ENCODE assay signal across 8 mouse cellular contexts in genomic region chr10:60536098-60536811, GRCm38 (mm10).
DNase-seq lines count a peak whose midpoint lies in the region; ATAC-seq and TF ChIP-seq lines count a peak whose summit lies in the region.

No protein-coding gene starts in this region.

- no peaks in the 10 kb centered on the region for H3K36me3 ChIP-seq in midbrain, embryonic 12.5 days
- no peaks in the 10 kb centered on the region for H3K36me3 ChIP-seq in midbrain, postnatal 0 days (ENCODE audit: insufficient read depth, low read length)
- no peaks in the 10 kb centered on the region for H3K36me3 ChIP-seq in limb, embryonic 14.5 days (ENCODE audit: control insufficient read depth, insufficient read depth, low read length)
- H3K36me3 ChIP-seq in neural tube, embryonic 12.5 days, result no peaks in the 10 kb centered on the region

- no peaks in the 10 kb centered on the region for H3K9me3 ChIP-seq in midbrain, embryonic 12.5 days
- no peaks in the 10 kb centered on the region for H3K9me3 ChIP-seq in midbrain, postnatal 0 days (ENCODE audit: low read length)
- no peaks in the 10 kb centered on the region for H3K9me3 ChIP-seq in limb, embryonic 14.5 days (ENCODE audit: control insufficient read depth, low read length)
- no peaks in the 10 kb centered on the region for H3K9me3 ChIP-seq in neural tube, embryonic 12.5 days

- TF ChIP-seq CTCF in midbrain, postnatal 0 days (IDR thresholded peaks at IDR 0.05), result no peak

- H3K9ac ChIP-seq in midbrain, embryonic 12.5 days (replicated peaks), result no peak overlapping the region
- H3K9ac ChIP-seq in midbrain, postnatal 0 days (replicated peaks; ENCODE audit: low read length, poor library complexity, severe bottlenecking), result no peak overlapping the region
- H3K9ac ChIP-seq in limb, embryonic 14.5 days (ENCODE audit: low read depth, low read length, severe bottlenecking), result no peak overlapping the region
- no peak overlapping the region for H3K9ac ChIP-seq in neural tube, embryonic 12.5 days

- H3K27ac ChIP-seq in midbrain, embryonic 12.5 days (replicated peaks), result no peak overlapping the region
- H3K27ac ChIP-seq in midbrain, postnatal 0 days (ENCODE audit: low read depth, low read length), result no peak overlapping the region
- no peak overlapping the region for H3K27ac ChIP-seq in limb, embryonic 14.5 days (replicated peaks; ENCODE audit: low read depth, low read length)
- H3K27ac ChIP-seq in neural tube, embryonic 12.5 days, result no peak overlapping the region

- peaks cover 9% of the 10 kb centered on the region; the same call in 1 of the 2 replicates for H3K27me3 ChIP-seq in midbrain, embryonic 12.5 days
- no peaks in the 10 kb centered on the region for H3K27me3 ChIP-seq in midbrain, postnatal 0 days (ENCODE audit: insufficient read depth, low read length)
- no peaks in the 10 kb centered on the region for H3K27me3 ChIP-seq in limb, embryonic 14.5 days (ENCODE audit: control insufficient read depth, insufficient read depth, low read length)
- H3K27me3 ChIP-seq in neural tube, embryonic 12.5 days (replicated peaks), result peaks cover 14% of the 10 kb centered on the region; the same call in 1 of the 2 replicates

- ATAC-seq in midbrain, embryonic 12.5 days (ENCODE audit: low FRiP score, low read depth), result 0 out of 2 replicates have a peak, but pooled peaks have one; percentile 44
- no peak for ATAC-seq in midbrain, postnatal 0 days (ENCODE audit: low FRiP score)
- ATAC-seq in granulocyte monocyte progenitor cell, adult 5-6 weeks (replicated peaks; ENCODE audit: poor library complexity, severe bottlenecking), result peak; percentile 86
- ATAC-seq in limb, embryonic 14.5 days (ENCODE audit: low FRiP score, low read depth), result peak; percentile 56; the same call in 1 of the 2 replicates
- ATAC-seq in neural tube, embryonic 12.5 days (ENCODE audit: low FRiP score, low read depth), result no peak; the same call in 1 of the 2 replicates

- H3K4me1 ChIP-seq in midbrain, embryonic 12.5 days, result no peaks in the 10 kb centered on the region; the same call in 1 of the 2 replicates
- no peaks in the 10 kb centered on the region for H3K4me1 ChIP-seq in midbrain, postnatal 0 days (ENCODE audit: insufficient read depth, low read length)
- H3K4me1 ChIP-seq in limb, embryonic 14.5 days (ENCODE audit: control insufficient read depth, insufficient read depth, low read length), result no peaks in the 10 kb centered on the region
- no peaks in the 10 kb centered on the region for H3K4me1 ChIP-seq in neural tube, embryonic 12.5 days

- no peak for TF ChIP-seq POLR2A in limb, embryonic 14.5 days (IDR thresholded peaks at IDR 0.05; ENCODE audit: borderline replicate concordance, extremely low read depth, insufficient read depth, insufficient read length)

- no peak for DNase-seq in midbrain, postnatal 0 days (ENCODE audit: low spot score)
- peak; percentile 31 for DNase-seq in limb, embryonic 14.5 days (ENCODE audit: low spot score)
- no peak for DNase-seq in layer of hippocampus, adult 8-10 months (ENCODE audit: low spot score in 2 of 2)
- no peak for DNase-seq in left cerebral cortex, adult 9 months (ENCODE audit: low spot score in 2 of 2)
- DNase-seq in frontal cortex, postnatal 25 days (ENCODE audit: low spot score in 2 of 2), result no peak

- WGBS in midbrain, embryonic 12.5 days, result 18% methylated on average over 14 of the region's 14 CpGs
- 19% methylated on average over 14 of the region's 14 CpGs for WGBS in midbrain, postnatal 0 days
- WGBS in limb, embryonic 14.5 days, result 9% methylated on average over 13 of the region's 14 CpGs
- 14% methylated on average over 13 of the region's 14 CpGs for WGBS in neural tube, embryonic 12.5 days

- peak overlapping the region; percentile 21; the same call in 1 of the 2 replicates for H3K4me2 ChIP-seq in midbrain, embryonic 12.5 days (replicated peaks)
- no peak overlapping the region for H3K4me2 ChIP-seq in midbrain, postnatal 0 days (ENCODE audit: low read depth, low read length, poor library complexity, severe bottlenecking)
- H3K4me2 ChIP-seq in limb, embryonic 14.5 days (replicated peaks; ENCODE audit: low read depth, low read length, severe bottlenecking), result peak overlapping the region; percentile 10; the same call in 1 of the 2 replicates
- H3K4me2 ChIP-seq in neural tube, embryonic 12.5 days (replicated peaks), result 0 out of 2 replicates have a peak overlapping the region, but pooled peaks have one; percentile 10

- no peak overlapping the region for H3K4me3 ChIP-seq in midbrain, embryonic 12.5 days
- H3K4me3 ChIP-seq in midbrain, postnatal 0 days (ENCODE audit: low read depth, low read length), result no peak overlapping the region
- H3K4me3 ChIP-seq in limb, embryonic 14.5 days (replicated peaks; ENCODE audit: low read length), result no peak overlapping the region
- H3K4me3 ChIP-seq in neural tube, embryonic 12.5 days, result no peak overlapping the region

Comparison
In these comparisons a context has a peak if more than half of its experiments do, and no peak if none do; other contexts are left out.
1. ATAC-seq: peak in midbrain, embryonic 12.5 days (single experiment), granulocyte monocyte progenitor cell, adult 5-6 weeks (single experiment) and limb, embryonic 14.5 days (single experiment); none in midbrain, postnatal 0 days (single experiment) and neural tube, embryonic 12.5 days (single experiment).